Mouse (Mus musculus) midbrain, embryonic 15.5 days (tissue): ENCODE measurements at regions not wholly inside any gene's neighbourhood (a gene's known extent, or its start where the extent isn't known, plus 50 kb on each side); places are given as distances from the start of the nearest gene placed in this dataset.

Source experiments
- ATAC-seq: fragments of 200-750 bp; cut with Nextera tagmentation; replicated peaks from 2 replicates; pipeline ENCODE4 v1.8.0; 2017; ENCODE audit warnings: moderate TSS enrichment
- H3K27ac ChIP-seq: fragments of 300-500 bp; sonication (generic); 2 replicates; pipeline ENCODE4 v1.5.1; 2015; ENCODE audit warnings: mild to moderate bottlenecking, inconsistent platforms
- H3K27me3 ChIP-seq: fragments of 300-500 bp; sonication (generic); replicated peaks from 2 replicates; pipeline ENCODE4 v1.6.1; 2015; ENCODE audit warnings: inconsistent platforms
- H3K36me3 ChIP-seq: fragments of 300-500 bp; sonication (generic); replicated peaks from 2 replicates; pipeline ENCODE4 v1.6.1; 2015; ENCODE audit warnings: inconsistent platforms
- H3K4me1 ChIP-seq: fragments of 300-500 bp; sonication (generic); 2 replicates; pipeline ENCODE4 v1.6.1; 2015; ENCODE audit warnings: inconsistent platforms
- H3K4me2 ChIP-seq: fragments of 300-500 bp; sonication (generic); 2 replicates; pipeline ENCODE4 v1.6.1; 2015; ENCODE audit warnings: inconsistent platforms, mild to moderate bottlenecking, moderate library complexity
- H3K4me3 ChIP-seq: fragments of 300-500 bp; sonication (generic); 2 replicates; pipeline ENCODE4 v1.5.1; 2015; ENCODE audit warnings: mild to moderate bottlenecking, inconsistent platforms
- H3K9ac ChIP-seq: fragments of 300-500 bp; sonication (generic); 2 replicates; pipeline ENCODE4 v1.6.1; 2015; ENCODE audit warnings: mild to moderate bottlenecking, inconsistent platforms
- H3K9me3 ChIP-seq: fragments of 300-500 bp; sonication (generic); 2 replicates; pipeline ENCODE4 v1.6.1; 2016; ENCODE audit warnings: inconsistent platforms
- WGBS: fragments of 180-500 bp; shearing (Covaris S2); methylation state at CpG from one replicate; pipeline ENCODE4 v1.1.7; 2015; ENCODE audit warnings: mixed read lengths; 5-methylcytosine and 5-hydroxymethylcytosine counted together

- ATAC-seq: no peak
- Histone ChIP-seq H3K36me3 (no peaks in the 10 kb centered on the region), H3K9ac (no peak overlapping the region), H3K27ac (no peak overlapping the region), H3K4me2 (no peak overlapping the region), H3K9me3 (no peaks in the 10 kb centered on the region), H3K4me1 (no peaks in the 10 kb centered on the region), H3K27me3 (no peaks in the 10 kb centered on the region), H3K4me3 (no peak overlapping the region)
- 81% methylated on average over 5 of the region's 5 CpGs for WGBS
Measured at GRCm38 (mm10) chr13:16543771-16544170, 532.1 kb downstream of the Inhba start.

DNA sequence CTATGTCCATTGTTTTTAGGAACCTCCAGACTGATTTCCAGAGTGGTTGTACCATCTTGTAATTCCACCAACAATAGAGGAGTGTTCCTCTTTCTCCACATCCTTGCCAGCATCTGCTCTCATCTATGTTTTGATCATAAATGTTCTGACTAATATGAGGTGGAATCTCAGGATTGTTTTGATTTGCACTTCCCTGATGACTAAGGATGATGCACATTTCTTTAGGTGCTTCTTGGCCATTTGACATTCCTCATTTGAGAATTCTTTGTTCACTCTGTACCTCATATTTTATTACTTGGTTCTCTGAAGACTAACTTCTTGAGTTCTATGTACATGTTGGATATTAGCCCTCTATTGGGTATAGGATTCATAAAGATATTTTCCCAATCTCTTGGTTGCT lies 538.4 kb downstream of the Inhba start:
- no peaks in the 10 kb centered on the region for H3K36me3 ChIP-seq
- ATAC-seq: no peak
- H3K27me3 ChIP-seq: no peaks in the 10 kb centered on the region
- H3K4me2 ChIP-seq: no peak overlapping the region
- no peak overlapping the region for H3K4me3 ChIP-seq
- no peak overlapping the region for H3K9ac ChIP-seq
- no peaks in the 10 kb centered on the region for H3K9me3 ChIP-seq
- H3K27ac ChIP-seq: no peak overlapping the region
- H3K4me1 ChIP-seq: no peaks in the 10 kb centered on the region

DNA sequence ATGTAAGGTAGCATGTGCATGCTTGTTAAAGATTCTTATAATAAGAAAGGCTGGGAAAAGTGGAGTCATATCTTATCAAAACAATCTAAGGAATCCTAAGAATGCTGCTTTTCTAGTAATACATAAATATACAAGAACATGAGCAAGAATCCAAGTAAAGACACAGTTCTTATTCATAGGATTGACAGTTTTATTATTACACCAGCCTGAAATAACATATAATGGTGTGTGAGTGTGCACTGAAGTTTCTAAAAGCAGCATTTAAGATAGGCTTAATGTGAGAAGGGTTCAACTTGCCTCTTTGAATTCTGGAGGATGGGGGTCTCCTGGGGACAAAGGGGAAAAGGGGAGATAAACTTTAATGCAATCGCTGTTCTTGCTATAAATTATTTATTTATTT lies 553.3 kb downstream of the Inhba start:
- no peaks in the 10 kb centered on the region for H3K4me1 ChIP-seq
- no peak overlapping the region for H3K4me2 ChIP-seq
- no peaks in the 10 kb centered on the region for H3K9me3 ChIP-seq
- no peaks in the 10 kb centered on the region for H3K36me3 ChIP-seq
- H3K9ac ChIP-seq: no peak overlapping the region
- ATAC-seq: no peak
- no peak overlapping the region for H3K27ac ChIP-seq
- H3K27me3 ChIP-seq: no peaks in the 10 kb centered on the region
- no peak overlapping the region for H3K4me3 ChIP-seq
- 90% methylated on average over 1 of the region's 1 CpGs for WGBS

DNA sequence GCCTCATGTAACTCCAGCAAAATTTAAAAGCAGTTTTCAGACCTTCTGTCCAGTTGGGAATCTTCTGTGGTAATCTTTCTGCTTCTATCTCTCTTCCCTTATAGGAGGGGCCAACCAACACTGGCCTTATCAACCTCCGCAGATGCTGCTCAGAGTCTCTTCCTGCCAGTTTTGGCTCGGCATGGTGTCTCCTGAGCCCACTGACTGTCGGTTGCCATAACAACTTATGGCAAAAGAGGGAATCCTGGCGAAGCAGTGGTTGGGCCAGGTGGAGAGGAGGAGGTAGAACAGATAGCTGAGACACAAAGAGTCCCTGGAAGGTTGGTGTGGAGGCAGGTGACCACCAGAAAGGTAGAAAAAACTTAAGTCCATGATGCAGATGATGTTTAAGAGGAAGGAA lies 562.4 kb downstream of the Inhba start:
- no peaks in the 10 kb centered on the region for H3K9me3 ChIP-seq
- no peak overlapping the region for H3K27ac ChIP-seq
- no peaks in the 10 kb centered on the region for H3K4me1 ChIP-seq
- H3K4me3 ChIP-seq: no peak overlapping the region
- H3K4me2 ChIP-seq: no peak overlapping the region
- no peaks in the 10 kb centered on the region for H3K36me3 ChIP-seq
- no peak for ATAC-seq
- 27% methylated on average over 4 of the region's 4 CpGs for WGBS
- no peaks in the 10 kb centered on the region for H3K27me3 ChIP-seq
- H3K9ac ChIP-seq: no peak overlapping the region

GRCm38 (mm10) chr13:16586286-16586685 lies 574.6 kb downstream of the Inhba start:
- H3K4me1 ChIP-seq: no peaks in the 10 kb centered on the region
- no peak overlapping the region for H3K4me2 ChIP-seq
- H3K27me3 ChIP-seq: no peaks in the 10 kb centered on the region
- H3K9me3 ChIP-seq: no peaks in the 10 kb centered on the region
- no peak overlapping the region for H3K27ac ChIP-seq
- no peak for ATAC-seq
- no peak overlapping the region for H3K9ac ChIP-seq
- no peak overlapping the region for H3K4me3 ChIP-seq
- no peaks in the 10 kb centered on the region for H3K36me3 ChIP-seq

DNA sequence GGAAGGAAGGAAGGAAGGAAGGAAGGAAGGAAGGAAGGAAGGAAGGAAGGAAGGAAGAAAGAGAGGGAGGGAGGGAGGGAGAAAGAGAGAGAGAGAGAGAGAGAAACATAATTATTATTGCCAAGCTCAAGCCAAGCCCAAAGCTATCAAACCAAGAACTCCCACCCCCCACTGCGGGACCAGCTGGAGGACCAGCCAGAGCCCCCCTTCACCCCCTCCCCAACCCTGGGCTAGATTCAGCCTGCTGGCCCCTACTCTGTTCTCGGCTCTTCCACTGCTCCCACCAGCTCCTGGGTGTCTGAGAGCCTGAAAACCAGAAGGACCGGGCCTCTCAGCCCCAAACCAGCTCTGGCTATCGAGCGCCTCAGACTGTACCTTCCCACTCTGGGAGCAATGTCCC lies 608.1 kb downstream of the Inhba start:
- no peak for ATAC-seq

DNA sequence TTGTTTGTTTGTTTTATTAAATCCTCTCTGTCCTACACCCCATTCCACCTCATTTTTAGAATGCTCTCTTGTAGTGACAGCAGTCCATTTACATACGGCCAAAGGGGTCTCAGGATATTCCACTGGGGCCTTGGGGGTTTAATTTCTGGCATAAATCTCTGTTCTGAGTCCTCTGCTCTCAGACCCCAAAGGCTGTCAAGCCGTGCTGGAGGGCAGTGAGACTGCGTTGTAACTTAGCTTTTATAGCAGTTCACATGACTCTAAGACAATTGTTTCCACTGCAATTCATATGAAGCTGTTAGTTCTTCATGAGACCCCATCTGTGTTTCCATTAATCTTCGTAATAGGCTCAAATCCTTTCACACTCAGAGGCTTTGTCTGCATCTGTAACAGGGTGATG lies 614.9 kb downstream of the Inhba start:
- WGBS: 45% methylated on average over 4 of the region's 4 CpGs
- no peak for ATAC-seq
- Histone ChIP-seq H3K27me3 (no peaks in the 10 kb centered on the region), H3K4me1 (no peaks in the 10 kb centered on the region), H3K36me3 (no peaks in the 10 kb centered on the region), H3K9me3 (no peaks in the 10 kb centered on the region), H3K27ac (no peak overlapping the region), H3K4me2 (no peak overlapping the region), H3K4me3 (no peak overlapping the region), H3K9ac (no peak overlapping the region)

More for the DNA sequence above, 608.1 kb downstream of the Inhba start:
- H3K4me2 ChIP-seq: no peak overlapping the region
- H3K9me3 ChIP-seq: no peaks in the 10 kb centered on the region
- no peak overlapping the region for H3K9ac ChIP-seq
- no peak overlapping the region for H3K4me3 ChIP-seq
- no peaks in the 10 kb centered on the region for H3K36me3 ChIP-seq
- no peaks in the 10 kb centered on the region for H3K27me3 ChIP-seq
- H3K4me1 ChIP-seq: no peaks in the 10 kb centered on the region
- 89% methylated on average over 5 of the region's 5 CpGs for WGBS
- no peak overlapping the region for H3K27ac ChIP-seq

DNA sequence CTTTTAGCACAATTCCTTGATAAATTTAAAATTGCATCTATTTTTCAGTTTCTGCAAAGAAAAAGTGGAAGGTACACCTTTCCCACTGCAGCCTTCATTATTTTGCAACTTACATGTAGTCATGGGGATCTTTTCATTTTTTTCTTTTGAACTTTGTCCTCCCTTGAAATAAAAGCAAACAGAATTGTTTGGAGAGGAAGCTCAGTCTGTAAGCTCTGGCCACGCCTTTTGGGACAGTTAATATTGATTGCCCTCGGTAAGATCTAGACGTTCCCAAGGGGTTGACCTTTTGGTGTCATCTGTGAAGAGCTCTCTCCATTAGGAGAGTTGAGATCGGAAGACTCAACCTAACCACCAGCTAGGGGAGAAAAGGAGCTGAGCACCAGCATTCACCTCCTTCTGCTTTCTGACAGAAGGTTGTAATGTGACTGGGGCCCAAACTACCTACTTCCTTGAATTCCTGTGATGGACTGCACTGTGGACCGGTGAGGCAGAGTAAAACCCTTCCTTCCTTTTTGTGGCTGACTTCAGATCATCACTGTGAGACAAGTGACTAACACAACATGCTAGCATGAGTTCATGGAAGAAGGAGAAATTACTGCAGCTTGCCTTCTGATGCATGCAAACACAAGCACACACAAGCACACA lies 621.9 kb downstream of the Inhba start:
- H3K27me3 ChIP-seq: no peaks in the 10 kb centered on the region
- ATAC-seq: no peak
- H3K36me3 ChIP-seq: no peaks in the 10 kb centered on the region
- no peaks in the 10 kb centered on the region for H3K9me3 ChIP-seq
- no peak overlapping the region for H3K4me3 ChIP-seq
- H3K4me2 ChIP-seq: no peak overlapping the region
- H3K27ac ChIP-seq: no peak overlapping the region
- H3K9ac ChIP-seq: no peak overlapping the region
- H3K4me1 ChIP-seq: no peaks in the 10 kb centered on the region
- WGBS: 81% methylated on average over 5 of the region's 5 CpGs

GRCm38 (mm10) chr13:16636251-16636650 lies 624.6 kb downstream of the Inhba start:
- Histone ChIP-seq H3K4me3 (no peak overlapping the region), H3K9ac (no peak overlapping the region), H3K27me3 (no peaks in the 10 kb centered on the region), H3K9me3 (no peaks in the 10 kb centered on the region), H3K4me1 (no peaks in the 10 kb centered on the region), H3K36me3 (no peaks in the 10 kb centered on the region), H3K4me2 (no peak overlapping the region), H3K27ac (no peak overlapping the region)
- 81% methylated on average over 2 of the region's 2 CpGs for WGBS
- no peak for ATAC-seq

- Histone ChIP-seq H3K27me3 (no peaks in the 10 kb centered on the region), H3K36me3 (no peaks in the 10 kb centered on the region), H3K4me3 (no peak overlapping the region), H3K27ac (no peak overlapping the region), H3K9me3 (no peaks in the 10 kb centered on the region), H3K9ac (no peak overlapping the region), H3K4me1 (peaks cover 6% of the 10 kb centered on the region; the same call in 1 of the 2 replicates), H3K4me2 (no peak overlapping the region)
- WGBS: 53% methylated on average over 3 of the region's 3 CpGs
- peak; percentile 65; the same call in 1 of the 2 replicates for ATAC-seq
Measured at GRCm38 (mm10) chr13:16641611-16642449, 630.2 kb downstream of the Inhba start.

GRCm38 (mm10) chr13:16642450-16642994 lies 630.9 kb downstream of the Inhba start:
- 53% methylated on average over 6 of the region's 6 CpGs for WGBS
- H3K27ac ChIP-seq: no peak overlapping the region
- peak; percentile 86 for ATAC-seq

GRCm38 (mm10) chr13:16645311-16645710 lies 633.7 kb downstream of the Inhba start:
- no peak for ATAC-seq
- Histone ChIP-seq H3K36me3 (no peaks in the 10 kb centered on the region), H3K9me3 (no peaks in the 10 kb centered on the region), H3K9ac (no peak overlapping the region), H3K4me3 (no peak overlapping the region), H3K4me1 (peaks cover 6% of the 10 kb centered on the region; the same call in 1 of the 2 replicates), H3K27ac (no peak overlapping the region), H3K27me3 (no peaks in the 10 kb centered on the region), H3K4me2 (no peak overlapping the region)
- WGBS: 73% methylated on average over 3 of the region's 3 CpGs

More at GRCm38 (mm10) chr13:16642450-16642994, 630.9 kb downstream of the Inhba start:
- Histone ChIP-seq H3K4me2 (no peak overlapping the region), H3K27me3 (no peaks in the 10 kb centered on the region), H3K9ac (no peak overlapping the region), H3K36me3 (no peaks in the 10 kb centered on the region), H3K4me1 (peaks cover 6% of the 10 kb centered on the region; the same call in 1 of the 2 replicates), H3K9me3 (no peaks in the 10 kb centered on the region), H3K4me3 (no peak overlapping the region)
